Mouse (Mus musculus): ENCODE data around the gene Acss3.

GRCm38 (mm10) chr10:107115121-107115520 is 8.3 kb downstream of the Acss3 start:
- TF ChIP-seq CTCF (IDR thresholded peaks at IDR 0.05; ENCODE audit: extremely low read depth, insufficient read depth, insufficient read length, insufficient replicate concordance) (no peak), POLR2A (IDR thresholded peaks at IDR 0.05; ENCODE audit: low read depth, low read length) (no peak)
